Mouse (Mus musculus): Measurements from ENCODE around the gene Ndufaf5. TPM values are rescaled to one million over a fixed set of nuclear protein-coding genes. Genes with fewer than 3 reads are reported as not detected.
"Not testable (repeated sequence)": the region's sequence is repeated elsewhere in the genome, so short reads cannot be mapped to it uniquely, and the experiment has no call there.

Gene Ndufaf5
- polyA plus RNA-seq, 1 experiment from 2014 or later, result 38.5 TPM

GRCm38 (mm10) chr2:140185685-140186210 is 15.3 kb downstream of the Ndufaf5 start:
- DNase-seq (ENCODE audit: low spot score); H3K4me1 ChIP-seq (ENCODE audit: control insufficient read depth, insufficient read depth, low read length); H3K4me3 ChIP-seq (ENCODE audit: low read depth, low read length); H3K36me3 ChIP-seq (replicated peaks; ENCODE audit: control insufficient read depth, insufficient read depth, low read depth, low read length); H3K27me3 ChIP-seq (ENCODE audit: control insufficient read depth, insufficient read depth, low read length); H3K9me3 ChIP-seq (replicated peaks; ENCODE audit: control insufficient read depth, low read length); H3K27ac ChIP-seq (replicated peaks; ENCODE audit: low read depth, low read length); H3K4me2 ChIP-seq (ENCODE audit: low read depth, low read length); ATAC-seq (replicated peaks; ENCODE audit: insufficient number of reproducible peaks, low FRiP score, low TSS enrichment, low read depth); H3K9ac ChIP-seq (replicated peaks; ENCODE audit: low read length): not testable (repeated sequence)
- WGBS, result 94% methylated on average over 3 of the region's 3 CpGs

- ATAC-seq (replicated peaks; ENCODE audit: insufficient number of reproducible peaks, low FRiP score, low TSS enrichment, low read depth) (no peak), DNase-seq (ENCODE audit: low spot score) (peak; percentile 10)
- Histone ChIP-seq H3K9ac (replicated peaks; ENCODE audit: low read length) (no peak overlapping the region), H3K27ac (replicated peaks; ENCODE audit: low read depth, low read length) (no peak overlapping the region), H3K27me3 (ENCODE audit: control insufficient read depth, insufficient read depth, low read length) (no peaks in the 10 kb centered on the region), H3K4me3 (ENCODE audit: low read depth, low read length) (no peak overlapping the region), H3K4me1 (ENCODE audit: control insufficient read depth, insufficient read depth, low read length) (no peaks in the 10 kb centered on the region), H3K4me2 (ENCODE audit: low read depth, low read length) (no peak overlapping the region), H3K9me3 (replicated peaks; ENCODE audit: control insufficient read depth, low read length) (no peaks in the 10 kb centered on the region), H3K36me3 (replicated peaks; ENCODE audit: control insufficient read depth, insufficient read depth, low read depth, low read length) (no peaks in the 10 kb centered on the region; the same call in 1 of the 2 replicates)
- WGBS, result 86% methylated on average over 2 of the region's 2 CpGs
These were observed 30.3 kb downstream of the Ndufaf5 start for GRCm38 (mm10) chr2:140200713-140201112.

GRCm38 (mm10) chr2:140202573-140202972 is 32.1 kb downstream of the Ndufaf5 start:
- Histone ChIP-seq H3K9me3 (replicated peaks; ENCODE audit: control insufficient read depth, low read length) (no peaks in the 10 kb centered on the region), H3K36me3 (replicated peaks; ENCODE audit: control insufficient read depth, insufficient read depth, low read depth, low read length) (no peaks in the 10 kb centered on the region; the same call in 1 of the 2 replicates), H3K4me3 (ENCODE audit: low read depth, low read length) (no peak overlapping the region), H3K27ac (replicated peaks; ENCODE audit: low read depth, low read length) (no peak overlapping the region), H3K9ac (replicated peaks; ENCODE audit: low read length) (no peak overlapping the region), H3K27me3 (ENCODE audit: control insufficient read depth, insufficient read depth, low read length) (no peaks in the 10 kb centered on the region), H3K4me1 (ENCODE audit: control insufficient read depth, insufficient read depth, low read length) (no peaks in the 10 kb centered on the region), H3K4me2 (ENCODE audit: low read depth, low read length) (no peak overlapping the region)
- 90% methylated on average over 5 of the region's 5 CpGs for WGBS
- ATAC-seq (replicated peaks; ENCODE audit: insufficient number of reproducible peaks, low FRiP score, low TSS enrichment, low read depth) (no peak), DNase-seq (ENCODE audit: low spot score) (no peak)

- no peak for DNase-seq (ENCODE audit: low spot score)
- Histone ChIP-seq H3K27me3 (ENCODE audit: control insufficient read depth, insufficient read depth, low read length) (no peaks in the 10 kb centered on the region), H3K9me3 (replicated peaks; ENCODE audit: control insufficient read depth, low read length) (no peaks in the 10 kb centered on the region), H3K36me3 (replicated peaks; ENCODE audit: control insufficient read depth, insufficient read depth, low read depth, low read length) (no peaks in the 10 kb centered on the region), H3K4me1 (ENCODE audit: control insufficient read depth, insufficient read depth, low read length) (no peaks in the 10 kb centered on the region), H3K4me3 (ENCODE audit: low read depth, low read length) (no peak overlapping the region), H3K4me2 (ENCODE audit: low read depth, low read length) (no peak overlapping the region), H3K9ac (replicated peaks; ENCODE audit: low read length) (no peak overlapping the region), H3K27ac (replicated peaks; ENCODE audit: low read depth, low read length) (no peak overlapping the region)
- ATAC-seq (replicated peaks; ENCODE audit: insufficient number of reproducible peaks, low FRiP score, low TSS enrichment, low read depth), result no peak
- WGBS, result 89% methylated on average over 7 of the region's 7 CpGs
These were observed 33.3 kb downstream of the Ndufaf5 start for GRCm38 (mm10) chr2:140203756-140204155.

GRCm38 (mm10) chr2:140214519-140215027 is 44.1 kb downstream of the Ndufaf5 start:
- Histone ChIP-seq H3K9me3 (replicated peaks; ENCODE audit: control insufficient read depth, low read length) (no peaks in the 10 kb centered on the region), H3K36me3 (replicated peaks; ENCODE audit: control insufficient read depth, insufficient read depth, low read depth, low read length) (no peaks in the 10 kb centered on the region), H3K4me3 (ENCODE audit: low read depth, low read length) (no peak overlapping the region), H3K9ac (replicated peaks; ENCODE audit: low read length) (no peak overlapping the region), H3K4me2 (ENCODE audit: low read depth, low read length) (no peak overlapping the region), H3K27me3 (ENCODE audit: control insufficient read depth, insufficient read depth, low read length) (no peaks in the 10 kb centered on the region), H3K27ac (replicated peaks; ENCODE audit: low read depth, low read length) (no peak overlapping the region), H3K4me1 (ENCODE audit: control insufficient read depth, insufficient read depth, low read length) (no peaks in the 10 kb centered on the region)
- ATAC-seq (replicated peaks; ENCODE audit: insufficient number of reproducible peaks, low FRiP score, low TSS enrichment, low read depth) (no peak), DNase-seq (ENCODE audit: low spot score) (no peak)
- 91% methylated on average over 4 of the region's 4 CpGs for WGBS

- no peaks in the 10 kb centered on the region for H3K9me3 ChIP-seq (replicated peaks; ENCODE audit: control insufficient read depth, low read length)
- no peak for DNase-seq (ENCODE audit: low spot score)
- no peaks in the 10 kb centered on the region for H3K36me3 ChIP-seq (replicated peaks; ENCODE audit: control insufficient read depth, insufficient read depth, low read depth, low read length)
- H3K4me2 ChIP-seq (ENCODE audit: low read depth, low read length), result no peak overlapping the region
- H3K9ac ChIP-seq (replicated peaks; ENCODE audit: low read length), result no peak overlapping the region
- H3K4me1 ChIP-seq (ENCODE audit: control insufficient read depth, insufficient read depth, low read length), result no peaks in the 10 kb centered on the region
- H3K27me3 ChIP-seq (ENCODE audit: control insufficient read depth, insufficient read depth, low read length), result no peaks in the 10 kb centered on the region
- H3K27ac ChIP-seq (replicated peaks; ENCODE audit: low read depth, low read length), result no peak overlapping the region
- WGBS, result 75% methylated on average over 2 of the region's 2 CpGs
- no peak for ATAC-seq (replicated peaks; ENCODE audit: insufficient number of reproducible peaks, low FRiP score, low TSS enrichment, low read depth)
- no peak overlapping the region for H3K4me3 ChIP-seq (ENCODE audit: low read depth, low read length)
These were observed 45.0 kb downstream of the Ndufaf5 start for GRCm38 (mm10) chr2:140215415-140215814.

GRCm38 (mm10) chr2:140215965-140216364 is 45.5 kb downstream of the Ndufaf5 start:
- no peaks in the 10 kb centered on the region for H3K27me3 ChIP-seq (ENCODE audit: control insufficient read depth, insufficient read depth, low read length)
- H3K4me2 ChIP-seq (ENCODE audit: low read depth, low read length), result no peak overlapping the region
- no peaks in the 10 kb centered on the region for H3K9me3 ChIP-seq (replicated peaks; ENCODE audit: control insufficient read depth, low read length)
- H3K27ac ChIP-seq (replicated peaks; ENCODE audit: low read depth, low read length), result no peak overlapping the region
- DNase-seq (ENCODE audit: low spot score) (no peak), ATAC-seq (replicated peaks; ENCODE audit: insufficient number of reproducible peaks, low FRiP score, low TSS enrichment, low read depth) (no peak)
- no peak overlapping the region for H3K9ac ChIP-seq (replicated peaks; ENCODE audit: low read length)
- 68% methylated on average over 1 of the region's 1 CpGs for WGBS
- no peaks in the 10 kb centered on the region for H3K4me1 ChIP-seq (ENCODE audit: control insufficient read depth, insufficient read depth, low read length)
- H3K36me3 ChIP-seq (replicated peaks; ENCODE audit: control insufficient read depth, insufficient read depth, low read depth, low read length), result no peaks in the 10 kb centered on the region
- no peak overlapping the region for H3K4me3 ChIP-seq (ENCODE audit: low read depth, low read length)

GRCm38 (mm10) chr2:140220325-140220724 is 49.9 kb downstream of the Ndufaf5 start:
- Histone ChIP-seq H3K9me3 (replicated peaks; ENCODE audit: control insufficient read depth, low read length) (no peaks in the 10 kb centered on the region), H3K36me3 (replicated peaks; ENCODE audit: control insufficient read depth, insufficient read depth, low read depth, low read length) (no peaks in the 10 kb centered on the region), H3K9ac (replicated peaks; ENCODE audit: low read length) (no peak overlapping the region), H3K27me3 (ENCODE audit: control insufficient read depth, insufficient read depth, low read length) (no peaks in the 10 kb centered on the region), H3K4me2 (ENCODE audit: low read depth, low read length) (no peak overlapping the region), H3K27ac (replicated peaks; ENCODE audit: low read depth, low read length) (no peak overlapping the region), H3K4me3 (ENCODE audit: low read depth, low read length) (no peak overlapping the region), H3K4me1 (ENCODE audit: control insufficient read depth, insufficient read depth, low read length) (no peaks in the 10 kb centered on the region)
- DNase-seq (ENCODE audit: low spot score) (no peak), ATAC-seq (replicated peaks; ENCODE audit: insufficient number of reproducible peaks, low FRiP score, low TSS enrichment, low read depth) (no peak)
- WGBS, result 70% methylated on average over 8 of the region's 8 CpGs

All from embryonic facial prominence, embryonic 11.5 days (tissue).